Mouse (Mus musculus): ENCODE measurements around the gene Grem1.

DNA sequence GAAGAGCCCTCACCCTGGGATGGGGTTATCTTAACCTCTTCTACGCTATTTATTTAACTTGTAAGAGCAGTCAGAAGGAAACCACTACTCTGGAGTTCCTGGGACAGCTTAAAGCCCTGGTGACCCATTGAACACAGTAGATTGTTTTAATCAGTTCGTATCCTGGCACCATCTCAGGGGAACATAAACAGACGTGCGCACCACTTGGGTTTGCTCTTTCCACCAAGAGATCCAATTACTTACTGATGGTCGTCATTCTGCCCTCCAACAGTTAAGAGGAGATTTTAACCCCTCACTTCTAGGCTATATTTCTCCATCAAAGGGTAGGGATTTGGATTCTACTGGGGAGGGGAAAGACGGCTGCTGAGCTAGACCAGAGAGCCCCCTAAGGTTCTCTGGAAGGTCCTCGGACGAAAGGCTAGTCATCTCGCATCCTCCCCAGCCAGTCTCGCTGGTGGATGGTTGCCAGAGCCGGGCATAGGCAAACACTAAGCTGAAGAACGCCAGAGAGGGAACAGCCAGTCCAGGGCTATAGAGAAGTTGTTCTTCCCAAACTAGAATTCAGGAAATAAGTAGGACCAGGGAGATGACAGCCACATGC lies 1.4 kb downstream of the Grem1 start:
- TF ChIP-seq POLR2A (IDR thresholded peaks at IDR 0.05; ENCODE audit: low read depth, low read length) (no peak), CTCF (conservative IDR thresholded peaks at IDR 0.05; ENCODE audit: insufficient read depth, insufficient read length, low read depth, low read length) (no peak)

Measured in kidney, adult 2 months (tissue).